Mouse (Mus musculus): Measurements from ENCODE around the gene Btbd7.

The Btbd7 gene

DNA sequence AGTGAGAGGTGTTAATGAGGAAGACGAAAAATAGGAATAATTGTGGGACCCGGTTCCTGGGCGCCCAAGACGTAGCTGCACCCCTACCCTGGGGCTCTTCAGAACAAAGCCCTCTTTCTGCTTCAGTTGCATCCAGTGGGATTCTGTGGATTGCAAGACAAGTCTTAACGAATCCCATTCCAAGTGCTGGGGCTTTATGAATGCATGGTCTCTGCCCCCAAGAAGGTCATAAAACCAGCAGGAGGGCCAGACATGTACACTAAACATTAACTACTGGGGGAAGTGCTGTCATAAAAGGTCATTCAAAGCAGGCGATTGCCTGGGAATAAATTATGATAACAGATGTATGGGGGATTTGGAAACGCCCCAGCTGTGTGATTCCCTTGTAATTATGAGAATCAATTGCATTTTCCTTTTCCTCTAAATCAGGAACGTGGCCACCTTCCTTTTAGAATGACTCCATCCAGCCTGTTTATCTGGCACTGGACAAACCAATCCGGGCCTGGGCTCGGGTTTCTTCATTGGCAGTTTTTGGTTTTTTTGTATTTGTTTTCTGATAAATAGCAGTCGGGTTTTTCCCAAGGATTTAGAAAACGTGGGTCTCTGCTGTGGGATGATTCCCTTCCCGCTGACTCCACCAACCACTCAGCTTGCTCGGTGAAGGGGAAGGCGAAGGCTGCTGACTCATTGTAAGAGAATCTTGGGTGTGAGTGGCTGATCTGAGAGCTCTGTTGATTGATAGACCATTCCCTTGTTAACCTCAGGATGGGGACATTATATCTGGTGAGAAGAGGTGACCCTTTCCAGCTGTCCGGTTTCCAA is 147.3 kb downstream of the Btbd7 start:
- peak; percentile 71 for DNase-seq (ENCODE audit: low spot score)

Measured in yolk sac, embryonic 10.5 days (tissue).